Mouse (Mus musculus): ENCODE results near the gene BC048403.

DNA sequence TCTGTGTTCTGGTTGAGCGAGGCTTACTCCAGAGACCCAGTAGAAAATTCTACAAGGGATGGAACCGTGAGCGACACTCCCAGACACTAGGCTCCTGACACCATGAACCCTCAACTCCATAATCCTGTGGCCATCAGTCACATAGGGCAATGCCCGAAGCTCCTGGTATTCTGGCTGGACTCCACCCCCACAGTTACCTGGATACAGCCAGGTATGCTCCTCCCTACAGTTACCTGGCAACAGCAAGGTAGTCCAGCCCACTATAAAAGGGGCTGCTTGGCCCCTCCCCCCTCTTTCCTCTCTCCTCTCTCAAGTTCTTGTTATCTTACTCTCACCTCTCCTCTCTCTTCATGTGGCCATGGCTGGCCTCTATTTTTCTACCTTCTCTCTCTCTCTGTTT is 12.6 kb upstream of the BC048403 start:
- no peak for TF ChIP-seq POLR2A (IDR thresholded peaks at IDR 0.05; ENCODE audit: extremely low read depth, insufficient read depth, low read length)
- no peak for TF ChIP-seq CTCF (IDR thresholded peaks at IDR 0.05; ENCODE audit: extremely low read depth, insufficient read depth, low read length)
